Mouse (Mus musculus) embryonic facial prominence, embryonic 15.5 days (tissue): ENCODE results near the gene Gm10638. TPM values are rescaled to one million over a fixed set of nuclear protein-coding genes. Genes with fewer than 3 reads are reported as not detected.

Source experiments
- ATAC-seq: fragments of 200-750 bp; cut with Nextera tagmentation; 2 replicates; pipeline ENCODE4 v1.8.0; 2017; ENCODE audit warnings: low read depth, moderate TSS enrichment; ENCODE audit not compliant: insufficient number of reproducible peaks, low FRiP score, low TSS enrichment
- H3K27ac ChIP-seq: fragments of 300-500 bp; sonication (generic); replicated peaks from 2 replicates; pipeline ENCODE4 v1.5.1; 2015; ENCODE audit warnings: mild to moderate bottlenecking, inconsistent platforms
- H3K27me3 ChIP-seq: fragments of 300-500 bp; sonication (generic); 2 replicates; pipeline ENCODE4 v1.6.1; 2015; ENCODE audit warnings: inconsistent platforms
- H3K36me3 ChIP-seq: fragments of 300-500 bp; sonication (generic); 2 replicates; pipeline ENCODE4 v1.6.1; 2015; ENCODE audit warnings: mild to moderate bottlenecking, inconsistent platforms
- H3K4me1 ChIP-seq: fragments of 300-500 bp; sonication (generic); 2 replicates; pipeline ENCODE4 v1.6.1; 2015; ENCODE audit warnings: inconsistent platforms
- H3K4me2 ChIP-seq: fragments of 300-500 bp; sonication (generic); replicated peaks from 2 replicates; pipeline ENCODE4 v1.6.1; 2015; ENCODE audit warnings: mild to moderate bottlenecking, inconsistent platforms
- H3K4me3 ChIP-seq: fragments of 300-500 bp; sonication (generic); replicated peaks from 2 replicates; pipeline ENCODE4 v1.5.1; 2015; ENCODE audit warnings: mild to moderate bottlenecking, inconsistent platforms
- H3K9ac ChIP-seq: fragments of 300-500 bp; sonication (generic); 2 replicates; pipeline ENCODE4 v1.6.1; 2015; ENCODE audit warnings: inconsistent platforms
- H3K9me3 ChIP-seq: fragments of 300-500 bp; sonication (generic); replicated peaks from 2 replicates; pipeline ENCODE4 v1.6.1; 2016; ENCODE audit warnings: inconsistent platforms
- WGBS: fragments of 180-500 bp; shearing (Covaris S2); methylation state at CpG from one replicate; pipeline ENCODE4 v1.1.7; 2015; 5-methylcytosine and 5-hydroxymethylcytosine counted together
- polyA plus RNA-seq: library from polyadenylated mRNA; unstranded; fragments of >200 nt; fragmentation: Nextera tagmentation; extraction: Ambion mirVana; gene quantifications from 2 replicates; pipeline ENCODE4 v1.2.1, GENCODE M21; 2015

Gene Gm10638
- polyA plus RNA-seq: 4.2 and 4.8 TPM in 2 replicates

GRCm38 (mm10) chr8:86745221-86745934, at the start of gene Gm10638, which contains the start of gene Siah1a:
TSS of gene Gm10638 (plus strand) at chr8:86745699.
TSS of gene Siah1a (minus strand) at chr8:86745934.
- peak within 1 kb of the TSS; percentile 93 for H3K27ac ChIP-seq
- peak within 1 kb of the TSS; percentile 81 for H3K9ac ChIP-seq
- H3K4me1 ChIP-seq: peaks cover 20% of the 10 kb centered on the region; the same call in 1 of the 2 replicates
- no peaks in the 10 kb centered on the region for H3K9me3 ChIP-seq
- no peaks in the 10 kb centered on the region for H3K36me3 ChIP-seq
- ATAC-seq: peak; percentile 82
- peak within 1 kb of the TSS; percentile 76 for H3K4me3 ChIP-seq
- no peaks in the 10 kb centered on the region for H3K27me3 ChIP-seq
- WGBS: under 1% methylated on average over 66 of the region's 88 CpGs
- peak within 1 kb of the TSS; percentile 74 for H3K4me2 ChIP-seq

- no peak for ATAC-seq
- H3K4me2 ChIP-seq: no peak overlapping the region
- H3K4me3 ChIP-seq: no peak overlapping the region
- H3K27me3 ChIP-seq: no peaks in the 10 kb centered on the region
- no peaks in the 10 kb centered on the region for H3K4me1 ChIP-seq
- H3K27ac ChIP-seq: no peak overlapping the region
- no peak overlapping the region for H3K9ac ChIP-seq
- no peaks in the 10 kb centered on the region for H3K9me3 ChIP-seq
- H3K36me3 ChIP-seq: peaks cover 7% of the 10 kb centered on the region; the same call in 1 of the 2 replicates
- 92% methylated on average over 2 of the region's 2 CpGs for WGBS
Measured at GRCm38 (mm10) chr8:86695703-86696102, 49.8 kb upstream of the Gm10638 start.

- Histone ChIP-seq H3K9ac (no peak overlapping the region), H3K4me1 (no peaks in the 10 kb centered on the region), H3K4me3 (no peak overlapping the region), H3K27me3 (no peaks in the 10 kb centered on the region), H3K36me3 (peaks cover 7% of the 10 kb centered on the region; the same call in 1 of the 2 replicates), H3K9me3 (no peaks in the 10 kb centered on the region), H3K4me2 (no peak overlapping the region), H3K27ac (no peak overlapping the region)
- ATAC-seq: no peak
- WGBS: 76% methylated on average over 1 of the region's 1 CpGs
Measured at GRCm38 (mm10) chr8:86698811-86699421, 46.6 kb upstream of the Gm10638 start.

GRCm38 (mm10) chr8:86699471-86699870, 46.0 kb upstream of the Gm10638 start:
- H3K9ac ChIP-seq: no peak overlapping the region
- H3K27ac ChIP-seq: no peak overlapping the region
- WGBS: 91% methylated on average over 12 of the region's 12 CpGs
- no peaks in the 10 kb centered on the region for H3K27me3 ChIP-seq
- H3K4me3 ChIP-seq: no peak overlapping the region
- peaks cover 7% of the 10 kb centered on the region; the same call in 1 of the 2 replicates for H3K36me3 ChIP-seq
- no peaks in the 10 kb centered on the region for H3K4me1 ChIP-seq
- no peak for ATAC-seq
- H3K4me2 ChIP-seq: no peak overlapping the region
- no peaks in the 10 kb centered on the region for H3K9me3 ChIP-seq

- Histone ChIP-seq H3K4me2 (no peak overlapping the region), H3K27me3 (no peaks in the 10 kb centered on the region)
- 85% methylated on average over 3 of the region's 3 CpGs for WGBS
Measured at GRCm38 (mm10) chr8:86702453-86702852, 43.0 kb upstream of the Gm10638 start.

GRCm38 (mm10) chr8:86705317-86705716, 40.2 kb upstream of the Gm10638 start:
- Histone ChIP-seq H3K4me2 (no peak overlapping the region), H3K4me1 (no peaks in the 10 kb centered on the region), H3K27ac (no peak overlapping the region), H3K27me3 (no peaks in the 10 kb centered on the region), H3K9ac (no peak overlapping the region), H3K36me3 (peaks cover 7% of the 10 kb centered on the region), H3K4me3 (no peak overlapping the region), H3K9me3 (no peaks in the 10 kb centered on the region)
- WGBS: 63% methylated on average over 3 of the region's 3 CpGs
- ATAC-seq: no peak

More at GRCm38 (mm10) chr8:86702453-86702852, 43.0 kb upstream of the Gm10638 start:
- no peaks in the 10 kb centered on the region for H3K9me3 ChIP-seq
- H3K27ac ChIP-seq: no peak overlapping the region
- H3K4me1 ChIP-seq: no peaks in the 10 kb centered on the region
- no peak overlapping the region for H3K4me3 ChIP-seq
- H3K9ac ChIP-seq: no peak overlapping the region
- H3K36me3 ChIP-seq: peaks cover 10% of the 10 kb centered on the region
- no peak for ATAC-seq

- no peak for ATAC-seq
- Histone ChIP-seq H3K27ac (no peak overlapping the region), H3K4me1 (no peaks in the 10 kb centered on the region), H3K4me2 (no peak overlapping the region), H3K9ac (no peak overlapping the region), H3K4me3 (no peak overlapping the region), H3K36me3 (peaks cover 10% of the 10 kb centered on the region), H3K9me3 (no peaks in the 10 kb centered on the region), H3K27me3 (no peaks in the 10 kb centered on the region)
- whole genome bisulfite sequencing: 77% methylated on average over 5 of the region's 5 CpGs
Measured at GRCm38 (mm10) chr8:86706756-86707155, 38.7 kb upstream of the Gm10638 start.

- peaks cover 14% of the 10 kb centered on the region for H3K36me3 ChIP-seq
- H3K27ac ChIP-seq: no peak overlapping the region
- no peak overlapping the region for H3K4me2 ChIP-seq
- no peak overlapping the region for H3K4me3 ChIP-seq
- no peak overlapping the region for H3K9ac ChIP-seq
- 65% methylated on average over 4 of the region's 4 CpGs for WGBS
- no peaks in the 10 kb centered on the region for H3K9me3 ChIP-seq
- ATAC-seq: no peak
- no peaks in the 10 kb centered on the region for H3K4me1 ChIP-seq
- H3K27me3 ChIP-seq: no peaks in the 10 kb centered on the region
Measured at GRCm38 (mm10) chr8:86707873-86708272, 37.6 kb upstream of the Gm10638 start.

- H3K27ac ChIP-seq: no peak overlapping the region
- H3K4me3 ChIP-seq: no peak overlapping the region
- ATAC-seq: no peak
- H3K27me3 ChIP-seq: no peaks in the 10 kb centered on the region
- H3K9ac ChIP-seq: no peak overlapping the region
- 96% methylated on average over 3 of the region's 3 CpGs for WGBS
- H3K4me1 ChIP-seq: no peaks in the 10 kb centered on the region
- H3K4me2 ChIP-seq: no peak overlapping the region
- H3K36me3 ChIP-seq: peaks cover 18% of the 10 kb centered on the region
- no peaks in the 10 kb centered on the region for H3K9me3 ChIP-seq
Measured at GRCm38 (mm10) chr8:86712594-86712993, 32.9 kb upstream of the Gm10638 start.

GRCm38 (mm10) chr8:86713407-86714188, 31.9 kb upstream of the Gm10638 start:
- no peak overlapping the region for H3K4me2 ChIP-seq
- no peaks in the 10 kb centered on the region for H3K9me3 ChIP-seq
- no peak overlapping the region for H3K27ac ChIP-seq
- no peak overlapping the region for H3K4me3 ChIP-seq
- WGBS: 80% methylated on average over 14 of the region's 14 CpGs
- peaks cover 22% of the 10 kb centered on the region for H3K36me3 ChIP-seq
- ATAC-seq: no peak
- H3K9ac ChIP-seq: no peak overlapping the region
- no peaks in the 10 kb centered on the region for H3K27me3 ChIP-seq
- no peaks in the 10 kb centered on the region for H3K4me1 ChIP-seq

- no peak for ATAC-seq
- Histone ChIP-seq H3K9me3 (no peaks in the 10 kb centered on the region), H3K36me3 (peaks cover 26% of the 10 kb centered on the region), H3K9ac (no peak overlapping the region), H3K27ac (no peak overlapping the region), H3K4me3 (no peak overlapping the region), H3K27me3 (no peaks in the 10 kb centered on the region), H3K4me1 (no peaks in the 10 kb centered on the region), H3K4me2 (no peak overlapping the region)
- WGBS: 78% methylated on average over 2 of the region's 2 CpGs
Measured at GRCm38 (mm10) chr8:86718332-86718994, 27.0 kb upstream of the Gm10638 start.
